Mouse (Mus musculus): ENCODE data around the gene Cd209g. TPM values are rescaled to one million over a fixed set of nuclear protein-coding genes. Genes with fewer than 3 reads are reported as not detected.

Gene Cd209g
- 0.05 TPM for polyA plus RNA-seq (2017; shearing (Covaris generic))

DNA sequence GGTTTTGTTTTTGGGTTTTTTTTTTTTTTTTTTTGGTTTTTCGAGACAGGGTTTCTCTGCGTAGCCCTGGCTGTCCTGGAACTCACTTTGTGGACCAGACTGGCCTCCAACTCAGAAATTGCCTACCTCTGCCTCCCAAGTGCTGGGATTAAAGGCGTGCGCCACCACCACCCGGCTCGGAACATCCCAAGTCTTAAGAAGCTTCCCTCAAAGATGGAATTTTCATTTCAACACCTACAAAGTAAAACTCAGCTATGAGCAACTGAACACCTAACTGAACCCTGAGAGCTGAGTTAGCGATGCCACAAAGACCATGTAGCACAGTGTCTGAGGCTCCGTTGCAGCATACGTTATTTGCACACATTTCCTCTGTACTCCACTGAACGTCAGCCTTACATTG lies at the start of gene Cd209g:
Gene Cd209g, plus strand, starts transcription at position 301 of the 400 bp plus-strand sequence.

DNA sequence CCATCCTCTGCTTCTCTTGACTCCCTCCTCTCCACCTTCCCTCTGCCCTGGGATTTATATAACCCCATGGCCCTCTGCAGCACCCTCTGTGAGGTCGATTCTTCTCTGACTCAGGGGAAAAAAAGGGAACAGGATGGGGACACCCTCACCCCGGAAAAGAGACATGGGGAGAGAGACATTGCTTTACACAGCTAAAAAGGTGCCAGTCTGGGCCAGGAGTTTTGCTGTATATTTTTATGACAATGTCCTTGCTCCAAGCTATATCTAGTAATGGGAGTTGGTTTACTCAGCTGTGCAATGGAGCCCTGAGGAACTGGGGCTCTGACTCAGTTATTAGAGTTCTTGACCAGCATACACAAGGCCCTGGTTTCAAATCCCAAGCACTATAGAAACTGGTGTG lies 28.2 kb upstream of the Cd209g start, which contains the start of gene Cd209f:
Gene Cd209f, minus strand, starts transcription at position 101 of the 400 bp plus-strand sequence.

DNA sequence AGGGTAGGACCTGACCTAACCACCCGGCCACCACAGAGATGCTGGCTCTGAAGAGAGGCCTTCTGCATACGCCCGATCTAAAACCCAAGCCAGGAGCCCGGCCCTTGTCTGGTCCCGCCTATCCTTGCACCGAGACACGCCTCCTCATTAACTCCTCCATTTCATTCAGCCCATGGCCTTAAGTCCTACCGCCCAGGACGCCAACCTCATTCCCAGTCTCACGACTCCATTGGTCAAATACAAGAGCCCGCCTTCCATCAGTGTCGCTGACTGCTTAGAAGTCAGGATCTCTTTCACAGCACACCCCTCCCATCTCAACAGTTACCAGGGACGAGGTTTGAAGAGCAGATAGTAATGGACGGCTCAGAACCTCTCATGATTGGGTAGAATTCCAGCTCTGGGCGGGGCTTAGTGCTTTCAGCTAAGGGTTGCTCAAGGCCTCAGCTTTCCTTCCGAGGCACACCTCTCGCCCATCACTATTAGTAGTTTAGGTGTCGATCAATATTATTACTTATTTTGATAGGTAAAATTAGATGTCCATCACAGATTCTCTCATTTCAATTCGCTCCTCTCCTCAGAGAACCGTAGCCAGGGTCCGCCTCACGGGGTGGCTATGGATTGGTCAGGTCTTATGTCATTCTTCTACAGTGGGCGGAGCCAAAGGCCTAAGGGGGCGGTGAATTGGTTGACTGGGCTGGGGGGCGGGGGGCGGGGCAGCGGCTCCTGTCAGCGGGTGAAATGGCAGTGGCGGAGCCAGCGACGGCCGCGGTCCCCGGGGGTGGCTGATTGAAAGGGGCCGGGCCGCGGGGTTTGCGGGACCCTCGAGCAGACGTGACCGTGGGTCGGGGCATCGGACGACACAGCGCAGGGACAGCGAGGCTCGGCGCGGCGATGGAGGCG lies 32.2 kb downstream of the Cd209g start, which contains the start of gene Evi5l:
Gene Evi5l, plus strand, starts transcription at position 716 of the 900 bp plus-strand sequence.

Other genes with a start within 250 kb of the Cd209g start
- gene Cd209b, start 207.3 kb upstream of the Cd209g start, polyA plus RNA-seq (2017; shearing (Covaris generic)): 2.4 TPM
- gene Cd209c, start 179.4 kb upstream of the Cd209g start, polyA plus RNA-seq (2017; shearing (Covaris generic)): 0.44 TPM
- not detected for gene Cd209f, start 28.3 kb upstream of the Cd209g start, polyA plus RNA-seq (2017; shearing (Covaris generic))
- gene Evi5l, start 32.5 kb downstream of the Cd209g start, polyA plus RNA-seq (2017; shearing (Covaris generic)): 18.2 TPM
- gene Prr36, start 83.4 kb downstream of the Cd209g start, polyA plus RNA-seq (2017; shearing (Covaris generic)): 0.10 TPM
- 0.16 TPM for gene Lrrc8e, start 92.7 kb downstream of the Cd209g start, polyA plus RNA-seq (2017; shearing (Covaris generic))
- gene Map2k7, start 104.6 kb downstream of the Cd209g start, polyA plus RNA-seq (2017; shearing (Covaris generic)): 72.7 TPM
- gene Gm49320, start 104.8 kb downstream of the Cd209g start, polyA plus RNA-seq (2017; shearing (Covaris generic)): 0.96 TPM
- 14.3 TPM for gene Tgfbr3l, start 114.1 kb downstream of the Cd209g start, polyA plus RNA-seq (2017; shearing (Covaris generic))
- gene Snapc2, start 119.0 kb downstream of the Cd209g start, polyA plus RNA-seq (2017; shearing (Covaris generic)): 33.5 TPM
- 0.44 TPM for gene Ctxn1, start 125.2 kb downstream of the Cd209g start, polyA plus RNA-seq (2017; shearing (Covaris generic))
- 60.4 TPM for gene Timm44, start 141.8 kb downstream of the Cd209g start, polyA plus RNA-seq (2017; shearing (Covaris generic))
- 17.5 TPM for gene Ccl25, start 191.1 kb downstream of the Cd209g start, polyA plus RNA-seq (2017; shearing (Covaris generic))
- gene Elavl1, start 191.3 kb downstream of the Cd209g start, polyA plus RNA-seq (2017; shearing (Covaris generic)): 205 TPM